Comparison of ENCODE assay signal across 13 mouse cellular contexts in genomic region chr11:97567480-97567879, GRCm38 (mm10). TPM values are rescaled to one million over a fixed set of nuclear protein-coding genes. Genes with fewer than 3 reads are reported as not detected.
DNase-seq lines count a peak whose midpoint lies in the region; ATAC-seq lines count a peak whose summit lies in the region.
"Had no signal": no experiment of that assay in that cellular context is flagged by ENCODE, and none has a peak within 500 bp of the region (broad histone marks: within the 10 kb centered on the region; RNA-seq: fewer than 3 reads in every experiment).

No protein-coding gene starts in this region.

- H3K4me3 ChIP-seq in embryonic facial prominence, embryonic 13.5 days = no peak overlapping the region
- H3K4me3 ChIP-seq in embryonic facial prominence, embryonic 10.5 days = no peak overlapping the region; the same call in 1 of the 2 replicates
- no peak overlapping the region for H3K4me3 ChIP-seq in hindbrain, embryonic 12.5 days
- H3K4me3 ChIP-seq in neural tube, embryonic 13.5 days = no peak overlapping the region
- H3K4me3 ChIP-seq: liver, embryonic 13.5 days had no signal

- peaks cover 56% of the 10 kb centered on the region for H3K4me1 ChIP-seq in embryonic facial prominence, embryonic 13.5 days
- peaks cover 97% of the 10 kb centered on the region for H3K4me1 ChIP-seq in embryonic facial prominence, embryonic 10.5 days
- peaks cover 98% of the 10 kb centered on the region for H3K4me1 ChIP-seq in hindbrain, embryonic 12.5 days
- peaks cover 100% of the 10 kb centered on the region for H3K4me1 ChIP-seq in neural tube, embryonic 13.5 days (replicated peaks)

- no peaks in the 10 kb centered on the region for H3K36me3 ChIP-seq in embryonic facial prominence, embryonic 13.5 days
- H3K36me3 ChIP-seq in embryonic facial prominence, embryonic 10.5 days (replicated peaks) = no peaks in the 10 kb centered on the region
- no peaks in the 10 kb centered on the region for H3K36me3 ChIP-seq in hindbrain, embryonic 12.5 days
- H3K36me3 ChIP-seq in neural tube, embryonic 13.5 days = no peaks in the 10 kb centered on the region
- H3K36me3 ChIP-seq: heart, embryonic 10.5 days; liver, embryonic 13.5 days had no signal

- no peaks in the 10 kb centered on the region for H3K9me3 ChIP-seq in embryonic facial prominence, embryonic 13.5 days
- no peaks in the 10 kb centered on the region for H3K9me3 ChIP-seq in embryonic facial prominence, embryonic 10.5 days
- no peaks in the 10 kb centered on the region for H3K9me3 ChIP-seq in hindbrain, embryonic 12.5 days (replicated peaks)
- no peaks in the 10 kb centered on the region for H3K9me3 ChIP-seq in neural tube, embryonic 13.5 days
- H3K9me3 ChIP-seq: heart, embryonic 10.5 days; liver, embryonic 13.5 days had no signal

- no peak overlapping the region for H3K27ac ChIP-seq in embryonic facial prominence, embryonic 13.5 days
- no peak overlapping the region for H3K27ac ChIP-seq in embryonic facial prominence, embryonic 10.5 days (replicated peaks)
- H3K27ac ChIP-seq in hindbrain, embryonic 12.5 days = peak overlapping the region; percentile 32; the same call in 1 of the 2 replicates
- H3K27ac ChIP-seq in neural tube, embryonic 13.5 days (replicated peaks) = no peak overlapping the region
- H3K27ac ChIP-seq: heart, embryonic 10.5 days; liver, embryonic 13.5 days had no signal

- H3K4me2 ChIP-seq in embryonic facial prominence, embryonic 13.5 days = peak overlapping the region; percentile 9; the same call in 1 of the 2 replicates
- no peak overlapping the region; the same call in 1 of the 2 replicates for H3K4me2 ChIP-seq in hindbrain, embryonic 12.5 days (replicated peaks)
- H3K4me2 ChIP-seq in neural tube, embryonic 13.5 days = peak overlapping the region; percentile 18

- peaks cover 90% of the 10 kb centered on the region for H3K27me3 ChIP-seq in embryonic facial prominence, embryonic 13.5 days
- H3K27me3 ChIP-seq in embryonic facial prominence, embryonic 10.5 days (replicated peaks; ENCODE audit: low read depth, poor library complexity, severe bottlenecking) = peaks cover 100% of the 10 kb centered on the region
- peaks cover 32% of the 10 kb centered on the region for H3K27me3 ChIP-seq in hindbrain, embryonic 12.5 days
- peaks cover 19% of the 10 kb centered on the region; the same call in 1 of the 2 replicates for H3K27me3 ChIP-seq in neural tube, embryonic 13.5 days

- ATAC-seq in embryonic facial prominence, embryonic 13.5 days (ENCODE audit: insufficient number of reproducible peaks, insufficient read depth, low FRiP score, low TSS enrichment, low read depth) = no peak
- no peak for ATAC-seq in hindbrain, embryonic 12.5 days (ENCODE audit: low FRiP score)
- no peak for ATAC-seq in neural tube, embryonic 13.5 days (ENCODE audit: low read depth)

- 0 out of 2 replicates have a peak overlapping the region, but pooled peaks have one; percentile 16 for H3K9ac ChIP-seq in embryonic facial prominence, embryonic 13.5 days
- H3K9ac ChIP-seq in hindbrain, embryonic 12.5 days = 0 out of 2 replicates have a peak overlapping the region, but pooled peaks have one; percentile 3
- H3K9ac ChIP-seq in neural tube, embryonic 13.5 days = peak overlapping the region; percentile 13
- H3K9ac ChIP-seq: liver, embryonic 13.5 days had no signal

- 10% methylated on average over 11 of the region's 11 CpGs for WGBS in embryonic facial prominence, embryonic 13.5 days
- 8% methylated on average over 11 of the region's 11 CpGs for WGBS in embryonic facial prominence, embryonic 10.5 days
- 7% methylated on average over 11 of the region's 11 CpGs for WGBS in hindbrain, embryonic 12.5 days
- whole genome bisulfite sequencing in neural tube, embryonic 13.5 days = 10% methylated on average over 11 of the region's 11 CpGs

- no peak for DNase-seq in embryonic facial prominence, embryonic 10.5 days (ENCODE audit: low spot score)
- DNase-seq in cerebellum, adult 9-11 months = peak; percentile 62
- no peak for DNase-seq in layer of hippocampus, adult 9-10 months (ENCODE audit: low spot score)
- DNase-seq in lung, postnatal 10 days = no peak
- DNase-seq in gastrocnemius, postnatal 10 days = no peak
- DNase-seq: kidney, postnatal 14 days; liver, embryonic 13.5 days; lung, postnatal 4 days; right cerebral cortex, adult 18-20 months had no signal

RNA-seq across cellular contexts. Expression of gene Srcin1, which starts 8.5 kb away (rescaled TPM):
- polyA plus RNA-seq in embryonic facial prominence, embryonic 13.5 days (2015; fragmentation: Nextera tagmentation; extraction: Ambion mirVana) = 0.76 and 1.2 TPM in 2 replicates
- polyA plus RNA-seq in embryonic facial prominence, embryonic 10.5 days (2016; fragmentation: Nextera tagmentation; extraction: Ambion mirVana) = 0.72 and 0.80 TPM in 2 replicates
- 6.3 and 6.7 TPM in 2 replicates for polyA plus RNA-seq in hindbrain, embryonic 12.5 days (2016; fragmentation: Nextera tagmentation; extraction: Ambion mirVana)
- 5.7 and 7.0 TPM in 2 replicates for polyA plus RNA-seq in neural tube, embryonic 13.5 days (2015; fragmentation: Nextera tagmentation; extraction: Ambion mirVana)
- total RNA-seq in gastrocnemius, postnatal 10 days (2021) = 1 to 10 TPM; 1.1 to 1.4 TPM
- polyA plus RNA-seq: liver, embryonic 13.5 days had no signal
